Mouse (Mus musculus): ENCODE data around the gene Pde4d. TPM values are rescaled to one million over a fixed set of nuclear protein-coding genes. Genes with fewer than 3 reads are reported as not detected.
A peak's percentile ranks its signal among the peaks of the same experiment; 100 is the strongest.

Gene Pde4d
- polyA plus RNA-seq, 1 experiment: 34.7 TPM

GRCm38 (mm10) chr13:109922228-109922627 is 1472.5 kb downstream of the Pde4d start:
- H3K27ac ChIP-seq (ENCODE audit: insufficient read depth, low read length): no peak overlapping the region
- peak; percentile 60 for TF ChIP-seq CTCF (IDR thresholded peaks at IDR 0.05; ENCODE audit: extremely low read depth, insufficient read depth, low read length)
- no peak for TF ChIP-seq POLR2A (IDR thresholded peaks at IDR 0.05; ENCODE audit: extremely low read depth, insufficient read depth, low read length)

DNA sequence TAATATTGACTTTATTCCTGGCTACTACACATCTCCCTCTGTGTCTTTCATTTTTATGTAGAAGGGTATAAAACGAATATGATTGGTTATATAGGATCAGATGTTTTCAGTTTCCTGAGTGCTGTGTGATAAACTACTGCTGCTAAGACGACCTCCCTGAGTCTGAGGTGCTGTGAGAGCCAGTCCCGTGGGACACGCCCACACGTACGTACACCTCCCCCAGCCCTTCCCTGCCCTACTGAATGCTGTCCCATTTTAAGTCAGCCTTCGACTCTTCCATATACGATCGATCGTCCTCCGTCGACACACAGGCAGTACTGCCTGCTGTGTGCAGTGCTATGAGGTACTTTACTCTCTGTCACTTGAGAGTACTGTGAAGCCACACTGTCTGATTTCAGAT is 1473.0 kb downstream of the Pde4d start:
- H3K4me1 ChIP-seq (ENCODE audit: control insufficient read depth, insufficient read depth, low read length): 0 out of 2 replicates have a peak, but pooled peaks cover 2% of the 10 kb centered on the region
- TF ChIP-seq CTCF (IDR thresholded peaks at IDR 0.05; ENCODE audit: extremely low read depth, insufficient read depth, low read length): no peak
- no peak for TF ChIP-seq POLR2A (IDR thresholded peaks at IDR 0.05; ENCODE audit: extremely low read depth, insufficient read depth, low read length)

More at GRCm38 (mm10) chr13:109922228-109922627, 1472.5 kb downstream of the Pde4d start:
- Histone ChIP-seq H3K4me3 (ENCODE audit: insufficient read depth, low read length) (no peak overlapping the region), H3K4me1 (ENCODE audit: control insufficient read depth, insufficient read depth, low read length) (0 out of 2 replicates have a peak, but pooled peaks cover 2% of the 10 kb centered on the region)

GRCm38 (mm10) chr13:109924771-109925170 is 1475.0 kb downstream of the Pde4d start:
- H3K4me3 ChIP-seq (ENCODE audit: insufficient read depth, low read length): no peak overlapping the region
- 0 out of 2 replicates have a peak, but pooled peaks cover 2% of the 10 kb centered on the region for H3K4me1 ChIP-seq (ENCODE audit: control insufficient read depth, insufficient read depth, low read length)
- TF ChIP-seq POLR2A (IDR thresholded peaks at IDR 0.05; ENCODE audit: extremely low read depth, insufficient read depth, low read length): no peak
- no peak for TF ChIP-seq CTCF (IDR thresholded peaks at IDR 0.05; ENCODE audit: extremely low read depth, insufficient read depth, low read length)
- H3K27ac ChIP-seq (ENCODE audit: insufficient read depth, low read length): no peak overlapping the region

More for the DNA sequence above, 1473.0 kb downstream of the Pde4d start:
- Histone ChIP-seq H3K4me3 (ENCODE audit: insufficient read depth, low read length) (no peak overlapping the region), H3K27ac (ENCODE audit: insufficient read depth, low read length) (no peak overlapping the region)

- Histone ChIP-seq H3K4me1 (ENCODE audit: control insufficient read depth, insufficient read depth, low read length) (peaks cover 6% of the 10 kb centered on the region), H3K4me3 (ENCODE audit: insufficient read depth, low read length) (peak overlapping the region; percentile 27), H3K27ac (ENCODE audit: insufficient read depth, low read length) (no peak overlapping the region)
- TF ChIP-seq CTCF (IDR thresholded peaks at IDR 0.05; ENCODE audit: extremely low read depth, insufficient read depth, low read length): no peak
- peak; percentile 82 for TF ChIP-seq POLR2A (IDR thresholded peaks at IDR 0.05; ENCODE audit: extremely low read depth, insufficient read depth, low read length)
These were observed 1476.7 kb downstream of the Pde4d start for GRCm38 (mm10) chr13:109926277-109926920.

DNA sequence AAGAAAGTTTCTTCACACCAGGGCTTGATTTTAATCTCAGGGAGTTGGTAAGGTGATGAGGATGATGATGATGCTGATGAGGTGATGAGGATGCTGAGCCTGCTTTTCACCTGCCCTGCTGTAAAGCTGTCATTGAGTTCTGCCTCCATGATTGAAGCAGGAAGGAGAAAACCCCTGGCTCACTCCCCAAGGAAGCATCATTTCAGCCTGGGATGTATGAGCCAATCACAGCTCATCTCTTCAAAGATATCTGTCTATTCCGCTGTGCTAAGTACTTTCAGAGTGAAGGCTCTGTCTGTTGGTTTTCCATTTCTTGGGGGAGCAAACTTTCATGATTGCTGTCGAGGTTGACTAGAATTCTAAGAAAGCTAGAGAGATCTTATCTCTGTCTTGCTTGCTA is 1478.0 kb downstream of the Pde4d start:
- no peak overlapping the region for H3K27ac ChIP-seq (ENCODE audit: insufficient read depth, low read length)
- peak overlapping the region; percentile 27 for H3K4me3 ChIP-seq (ENCODE audit: insufficient read depth, low read length)
- H3K4me1 ChIP-seq (ENCODE audit: control insufficient read depth, insufficient read depth, low read length): peaks cover 8% of the 10 kb centered on the region
- TF ChIP-seq POLR2A (IDR thresholded peaks at IDR 0.05; ENCODE audit: extremely low read depth, insufficient read depth, low read length) (no peak), CTCF (IDR thresholded peaks at IDR 0.05; ENCODE audit: extremely low read depth, insufficient read depth, low read length) (no peak)

- Histone ChIP-seq H3K4me3 (ENCODE audit: insufficient read depth, low read length) (no peak overlapping the region), H3K27ac (ENCODE audit: insufficient read depth, low read length) (no peak overlapping the region), H3K4me1 (ENCODE audit: control insufficient read depth, insufficient read depth, low read length) (peaks cover 6% of the 10 kb centered on the region)
- TF ChIP-seq CTCF (IDR thresholded peaks at IDR 0.05; ENCODE audit: extremely low read depth, insufficient read depth, low read length): no peak
- TF ChIP-seq POLR2A (IDR thresholded peaks at IDR 0.05; ENCODE audit: extremely low read depth, insufficient read depth, low read length): no peak
These were observed 1482.9 kb downstream of the Pde4d start for GRCm38 (mm10) chr13:109932688-109933087.

- Histone ChIP-seq H3K4me1 (ENCODE audit: control insufficient read depth, insufficient read depth, low read length) (peaks cover 6% of the 10 kb centered on the region), H3K27ac (ENCODE audit: insufficient read depth, low read length) (no peak overlapping the region), H3K4me3 (ENCODE audit: insufficient read depth, low read length) (no peak overlapping the region)
- TF ChIP-seq POLR2A (IDR thresholded peaks at IDR 0.05; ENCODE audit: extremely low read depth, insufficient read depth, low read length) (no peak), CTCF (IDR thresholded peaks at IDR 0.05; ENCODE audit: extremely low read depth, insufficient read depth, low read length) (no peak)
These were observed 1483.8 kb downstream of the Pde4d start for GRCm38 (mm10) chr13:109933554-109933953.

- Histone ChIP-seq H3K4me3 (ENCODE audit: insufficient read depth, low read length) (no peak overlapping the region), H3K27ac (ENCODE audit: insufficient read depth, low read length) (no peak overlapping the region), H3K4me1 (ENCODE audit: control insufficient read depth, insufficient read depth, low read length) (peaks cover 2% of the 10 kb centered on the region; the same call in 1 of the 2 replicates)
- TF ChIP-seq CTCF (IDR thresholded peaks at IDR 0.05; ENCODE audit: extremely low read depth, insufficient read depth, low read length) (no peak), POLR2A (IDR thresholded peaks at IDR 0.05; ENCODE audit: extremely low read depth, insufficient read depth, low read length) (no peak)
These were observed 1487.1 kb downstream of the Pde4d start for GRCm38 (mm10) chr13:109936866-109937265.

- Histone ChIP-seq H3K4me3 (ENCODE audit: insufficient read depth, low read length) (no peak overlapping the region), H3K27ac (ENCODE audit: insufficient read depth, low read length) (no peak overlapping the region), H3K4me1 (ENCODE audit: control insufficient read depth, insufficient read depth, low read length) (no peaks in the 10 kb centered on the region)
- TF ChIP-seq POLR2A (IDR thresholded peaks at IDR 0.05; ENCODE audit: extremely low read depth, insufficient read depth, low read length) (no peak), CTCF (IDR thresholded peaks at IDR 0.05; ENCODE audit: extremely low read depth, insufficient read depth, low read length) (no peak)
These were observed 1495.2 kb downstream of the Pde4d start for GRCm38 (mm10) chr13:109944822-109945551.
